Mouse (Mus musculus): ENCODE data around the gene Srebf2. TPM values are rescaled to one million over a fixed set of nuclear protein-coding genes. Genes with fewer than 3 reads are reported as not detected.

The Srebf2 gene
- polyA plus RNA-seq, 1 experiment from 2014 or later = 244 TPM

DNA sequence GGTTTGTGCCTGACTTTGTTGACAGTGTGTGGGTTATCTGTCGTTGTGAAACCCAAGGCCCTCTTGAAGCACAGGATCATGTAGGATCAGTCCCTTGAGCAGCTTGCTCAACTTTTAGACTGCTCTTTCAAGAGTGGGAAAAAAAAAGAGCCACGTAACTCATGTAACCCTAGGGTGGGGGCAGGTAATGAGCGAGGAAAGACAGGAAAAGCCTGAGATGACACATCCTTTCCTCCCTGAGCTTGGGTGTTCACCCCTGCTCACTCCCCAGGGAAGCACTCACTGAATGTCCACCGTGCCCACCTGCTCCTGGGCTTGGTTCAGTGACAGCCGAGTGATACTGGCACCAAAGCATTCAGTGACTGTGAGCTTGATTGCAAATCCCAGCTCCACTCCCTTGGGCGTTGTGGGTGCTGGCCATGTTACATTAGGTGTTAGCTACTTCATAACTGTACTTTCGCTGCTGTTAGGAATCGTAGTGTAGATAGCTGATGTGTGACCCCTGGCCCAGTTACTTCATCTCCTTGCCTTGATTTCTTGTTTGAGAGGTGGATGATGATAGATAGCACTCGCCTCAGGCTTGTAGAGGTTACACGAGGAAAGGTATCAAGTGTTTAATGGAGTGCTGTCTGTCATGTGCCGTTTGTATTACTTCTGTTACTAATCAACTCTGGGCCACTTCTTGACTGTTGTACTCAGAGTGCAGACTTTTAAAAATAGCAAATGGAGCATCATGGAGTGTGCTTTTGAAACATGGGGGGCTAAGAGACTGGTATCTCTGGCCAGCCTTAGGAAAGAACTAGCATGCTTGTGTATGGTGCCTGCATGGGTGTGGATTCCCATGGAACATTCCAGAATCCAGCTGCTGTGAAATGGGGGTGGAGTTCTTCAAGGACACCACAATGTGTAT lies 14.0 kb downstream of the Srebf2 start:
- H3K4me2 ChIP-seq = no peak overlapping the region
- WGBS = 80% methylated on average over 11 of the region's 11 CpGs
- H3K27ac ChIP-seq = no peak overlapping the region
- no peaks in the 10 kb centered on the region for H3K9me3 ChIP-seq
- no peaks in the 10 kb centered on the region for H3K27me3 ChIP-seq
- H3K9ac ChIP-seq = no peak overlapping the region
- peaks cover 67% of the 10 kb centered on the region for H3K4me1 ChIP-seq
- no peak for ATAC-seq (ENCODE audit: low FRiP score)
- H3K36me3 ChIP-seq (replicated peaks) = peaks cover 10% of the 10 kb centered on the region; the same call in 1 of the 2 replicates
- no peak overlapping the region for H3K4me3 ChIP-seq (replicated peaks)

DNA sequence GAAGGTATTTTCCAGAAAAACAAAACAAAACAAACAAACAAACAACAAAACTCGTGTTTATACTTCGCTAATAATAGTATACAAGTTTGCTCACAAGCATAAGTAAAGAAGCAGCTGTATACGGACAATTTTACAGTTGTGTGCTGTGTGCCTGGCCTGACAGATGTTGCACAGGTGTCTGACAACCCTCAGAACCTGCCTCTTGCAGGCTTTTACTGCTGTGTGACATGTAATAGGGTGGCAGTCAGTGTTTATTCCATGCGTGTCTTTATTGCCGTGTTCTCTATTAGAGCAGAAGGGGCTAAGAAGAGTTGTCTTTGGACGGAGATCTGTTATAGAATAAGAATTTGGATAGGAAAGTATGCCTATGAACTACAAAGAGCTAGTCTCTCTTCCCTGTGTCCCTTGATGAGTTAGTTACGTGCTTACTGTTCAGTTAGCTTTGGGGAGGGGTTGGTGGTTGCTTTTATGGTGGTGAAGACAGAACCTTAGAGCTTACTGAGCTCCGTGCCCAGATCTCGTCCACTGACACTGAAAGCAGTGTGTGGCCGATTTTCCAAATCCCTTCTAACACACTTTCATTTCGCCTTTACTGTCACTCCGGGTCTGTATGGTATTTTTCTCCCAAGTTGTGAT lies 15.1 kb downstream of the Srebf2 start:
- H3K9ac ChIP-seq = no peak overlapping the region
- no peak overlapping the region for H3K27ac ChIP-seq
- no peak for ATAC-seq (ENCODE audit: low FRiP score)
- WGBS = 91% methylated on average over 12 of the region's 12 CpGs
- no peak overlapping the region for H3K4me3 ChIP-seq (replicated peaks)
- no peak overlapping the region for H3K4me2 ChIP-seq
- no peaks in the 10 kb centered on the region for H3K9me3 ChIP-seq
- H3K36me3 ChIP-seq (replicated peaks) = no peaks in the 10 kb centered on the region
- H3K27me3 ChIP-seq = no peaks in the 10 kb centered on the region
- H3K4me1 ChIP-seq = peaks cover 74% of the 10 kb centered on the region

- Histone ChIP-seq H3K9me3 (no peaks in the 10 kb centered on the region), H3K27ac (peak overlapping the region; percentile 37), H3K4me1 (peaks cover 74% of the 10 kb centered on the region), H3K36me3 (replicated peaks) (no peaks in the 10 kb centered on the region), H3K4me2 (no peak overlapping the region), H3K4me3 (replicated peaks) (no peak overlapping the region), H3K27me3 (no peaks in the 10 kb centered on the region), H3K9ac (no peak overlapping the region)
- 88% methylated on average over 10 of the region's 10 CpGs for whole genome bisulfite sequencing
- no peak for ATAC-seq (ENCODE audit: low FRiP score)
Measured at GRCm38 (mm10) chr15:82163356-82164060, 16.5 kb downstream of the Srebf2 start.

DNA sequence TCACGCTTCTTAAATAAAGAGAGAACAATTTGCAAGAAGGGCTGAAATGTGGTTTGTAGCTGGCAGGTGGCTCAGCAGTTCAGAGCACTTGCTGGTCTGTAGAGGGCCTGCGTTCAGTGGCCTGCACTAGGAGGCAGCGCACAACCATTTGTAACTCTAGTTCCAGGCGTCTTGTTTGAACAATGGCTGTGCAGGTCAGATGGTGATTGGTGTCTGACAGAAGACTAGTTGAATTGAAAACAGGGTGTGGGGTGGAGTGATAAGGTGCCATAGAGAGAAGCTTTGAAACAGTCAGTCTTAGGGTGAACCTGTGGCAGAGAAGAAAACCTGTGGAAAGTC lies 17.0 kb downstream of the Srebf2 start:
- H3K4me3 ChIP-seq (replicated peaks) = no peak overlapping the region
- peaks cover 68% of the 10 kb centered on the region for H3K4me1 ChIP-seq
- no peak overlapping the region for H3K9ac ChIP-seq
- no peak for ATAC-seq (ENCODE audit: low FRiP score)
- H3K9me3 ChIP-seq = no peaks in the 10 kb centered on the region
- 55% methylated on average over 4 of the region's 4 CpGs for WGBS
- no peaks in the 10 kb centered on the region for H3K36me3 ChIP-seq (replicated peaks)
- H3K4me2 ChIP-seq = no peak overlapping the region
- peak overlapping the region; percentile 37 for H3K27ac ChIP-seq
- no peaks in the 10 kb centered on the region for H3K27me3 ChIP-seq

GRCm38 (mm10) chr15:82164496-82164895 lies 17.5 kb downstream of the Srebf2 start:
- Histone ChIP-seq H3K27me3 (no peaks in the 10 kb centered on the region), H3K4me1 (peaks cover 64% of the 10 kb centered on the region), H3K27ac (peak overlapping the region; percentile 37; the same call in 1 of the 2 replicates), H3K9ac (no peak overlapping the region), H3K9me3 (no peaks in the 10 kb centered on the region), H3K36me3 (replicated peaks) (no peaks in the 10 kb centered on the region), H3K4me3 (replicated peaks) (no peak overlapping the region), H3K4me2 (no peak overlapping the region)
- no peak for ATAC-seq (ENCODE audit: low FRiP score)
- 86% methylated on average over 7 of the region's 7 CpGs for WGBS

GRCm38 (mm10) chr15:82165332-82166239 lies 18.6 kb downstream of the Srebf2 start:
- Histone ChIP-seq H3K4me3 (replicated peaks) (no peak overlapping the region), H3K36me3 (replicated peaks) (peaks cover 10% of the 10 kb centered on the region), H3K9ac (no peak overlapping the region), H3K4me1 (peaks cover 55% of the 10 kb centered on the region), H3K9me3 (no peaks in the 10 kb centered on the region), H3K27me3 (no peaks in the 10 kb centered on the region), H3K27ac (no peak overlapping the region), H3K4me2 (no peak overlapping the region)
- 58% methylated on average over 8 of the region's 8 CpGs for WGBS
- peak; percentile 22; the same call in 1 of the 2 replicates for ATAC-seq (ENCODE audit: low FRiP score)

GRCm38 (mm10) chr15:82166240-82167100 lies 19.5 kb downstream of the Srebf2 start:
- H3K4me3 ChIP-seq (replicated peaks) = no peak overlapping the region
- 46% methylated on average over 22 of the region's 22 CpGs for whole genome bisulfite sequencing
- H3K27me3 ChIP-seq = no peaks in the 10 kb centered on the region
- H3K4me2 ChIP-seq = no peak overlapping the region
- H3K9me3 ChIP-seq = no peaks in the 10 kb centered on the region
- ATAC-seq (ENCODE audit: low FRiP score) = 0 out of 2 replicates have a peak, but pooled peaks have one; percentile 31
- H3K36me3 ChIP-seq (replicated peaks) = peaks cover 19% of the 10 kb centered on the region
- 0 out of 2 replicates have a peak overlapping the region, but pooled peaks have one; percentile 25 for H3K9ac ChIP-seq
- H3K27ac ChIP-seq = peak overlapping the region; percentile 38; the same call in 1 of the 2 replicates
- peaks cover 49% of the 10 kb centered on the region for H3K4me1 ChIP-seq

DNA sequence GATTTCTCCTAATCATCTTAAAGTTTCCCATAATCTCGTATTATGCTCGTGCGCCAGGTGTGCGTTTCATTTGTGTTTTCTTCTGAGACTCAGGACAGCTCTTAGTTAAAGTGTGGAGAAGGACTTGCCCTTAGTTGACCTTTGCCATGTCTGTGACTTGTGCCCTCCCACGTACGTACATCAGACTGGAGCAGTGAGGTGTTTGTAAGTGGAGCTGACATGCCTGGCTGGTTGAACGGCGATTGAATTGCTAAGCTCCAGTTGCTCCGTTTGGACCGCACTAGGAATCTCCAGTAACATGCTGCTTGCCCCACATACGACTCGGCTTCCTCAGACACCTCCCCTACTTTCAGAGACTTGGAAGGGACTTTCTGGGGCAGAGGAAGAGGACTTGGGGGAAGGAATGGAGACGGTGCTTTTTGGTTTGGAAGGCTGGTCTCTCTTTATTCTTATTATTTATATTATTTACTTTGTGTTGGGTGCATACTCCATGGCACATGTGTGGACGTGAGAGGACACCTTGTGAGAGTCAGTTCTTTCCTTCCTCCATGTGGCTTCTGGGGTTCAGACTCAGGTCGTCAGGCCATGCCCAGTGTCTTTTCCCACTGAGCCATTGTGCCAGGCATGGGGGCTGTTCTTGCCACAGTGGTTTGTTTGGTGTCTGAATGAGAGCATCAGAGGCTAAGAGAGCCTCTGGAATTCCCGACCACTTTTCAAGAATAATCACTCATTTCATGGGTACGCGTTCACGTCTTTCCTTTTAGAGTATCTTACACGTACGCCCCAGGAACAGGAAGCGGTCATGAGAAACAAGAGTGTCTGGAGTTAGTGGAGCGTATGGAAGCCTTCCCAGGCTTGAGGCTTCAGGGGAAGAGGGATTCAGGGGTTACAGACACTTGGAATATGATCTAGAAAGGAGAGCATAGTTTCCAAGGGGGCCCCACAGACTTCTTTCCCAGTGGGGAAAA lies 20.5 kb downstream of the Srebf2 start:
- no peak for ATAC-seq (ENCODE audit: low FRiP score)
- H3K36me3 ChIP-seq (replicated peaks) = peaks cover 27% of the 10 kb centered on the region
- H3K4me3 ChIP-seq (replicated peaks) = no peak overlapping the region
- no peaks in the 10 kb centered on the region for H3K9me3 ChIP-seq
- no peak overlapping the region for H3K4me2 ChIP-seq
- 0 out of 2 replicates have a peak overlapping the region, but pooled peaks have one; percentile 25 for H3K9ac ChIP-seq
- no peaks in the 10 kb centered on the region for H3K27me3 ChIP-seq
- 73% methylated on average over 23 of the region's 23 CpGs for WGBS
- H3K27ac ChIP-seq = peak overlapping the region; percentile 38; the same call in 1 of the 2 replicates
- H3K4me1 ChIP-seq = peaks cover 49% of the 10 kb centered on the region

- Histone ChIP-seq H3K9ac (no peak overlapping the region), H3K36me3 (replicated peaks) (peaks cover 48% of the 10 kb centered on the region), H3K4me2 (no peak overlapping the region), H3K27ac (no peak overlapping the region), H3K4me3 (replicated peaks) (no peak overlapping the region), H3K27me3 (no peaks in the 10 kb centered on the region), H3K9me3 (no peaks in the 10 kb centered on the region), H3K4me1 (peaks cover 32% of the 10 kb centered on the region)
- ATAC-seq (ENCODE audit: low FRiP score) = no peak
- WGBS = 79% methylated on average over 5 of the region's 5 CpGs
Measured at GRCm38 (mm10) chr15:82169671-82170070, 22.7 kb downstream of the Srebf2 start.

Data from forebrain, embryonic 12.5 days (tissue).